Mouse (Mus musculus) heart, adult 2 months (tissue): ENCODE data around the gene Znrf4.

ENCODE experiments used
- CTCF ChIP-seq: fragments of 200-600 bp; IDR thresholded peaks from 2 replicates; pipeline ENCODE4 v1.8.1; 2022; ENCODE audit warnings: antibody characterized with exemption, mild to moderate bottlenecking, moderate library complexity
- POLR2A ChIP-seq: fragments of 200-500 bp; IDR thresholded peaks from 2 replicates; pipeline ENCODE4 v1.6.1; 2011; ENCODE audit warnings: mild to moderate bottlenecking, low read depth, low read length, control low read depth; ENCODE audit not compliant: insufficient read depth

- no peak for TF ChIP-seq CTCF
- TF ChIP-seq POLR2A: no peak
These were observed 2.1 kb upstream of the Znrf4 start for GRCm38 (mm10) chr17:56514330-56514729.
